Mouse (Mus musculus) spleen, adult 2 months (tissue): Measurements from ENCODE around the gene Ffar2. TPM values are rescaled to one million over a fixed set of nuclear protein-coding genes. Genes with fewer than 3 reads are reported as not detected.

Experiments
- DNase-seq, 2 experiments: peaks; one replicate each; pipeline versions ENCODE4 v3.0.0 to v3.0.0-alpha.2; 2012 to 2021; ENCODE audit warnings: low spot score in 2 of 2, low read depth in 1 of 2
- H3K27ac ChIP-seq: fragments of 200-500 bp; 2 replicates; pipeline ENCODE4 v1.5.1; 2012; ENCODE audit warnings: low read length, inconsistent platforms; ENCODE audit not compliant: insufficient read depth
- H3K27me3 ChIP-seq: fragments of 200-500 bp; 2 replicates; pipeline ENCODE4 v1.6.1; 2012; ENCODE audit warnings: mild to moderate bottlenecking, moderate library complexity, low read length, inconsistent platforms; ENCODE audit not compliant: control insufficient read depth, insufficient read depth
- H3K36me3 ChIP-seq: fragments of 200-500 bp; 2 replicates; pipeline ENCODE4 v1.6.1; 2012; ENCODE audit warnings: mild to moderate bottlenecking, low read length, inconsistent platforms; ENCODE audit not compliant: control insufficient read depth, insufficient read depth
- H3K4me1 ChIP-seq: fragments of 200-500 bp; 2 replicates; pipeline ENCODE4 v1.6.1; 2011; ENCODE audit warnings: inconsistent platforms; ENCODE audit not compliant: control insufficient read depth, insufficient read depth, insufficient read length
- H3K4me3 ChIP-seq: fragments of 200-500 bp; 2 replicates; pipeline ENCODE4 v1.5.1; 2011; ENCODE audit warnings: mild to moderate bottlenecking, inconsistent platforms; ENCODE audit not compliant: insufficient read depth, insufficient read length; ENCODE audit errors: extremely low read depth
- CTCF ChIP-seq: fragments of 200-500 bp; IDR thresholded peaks from 2 replicates; pipeline ENCODE4 v1.5.1; 2011; ENCODE audit warnings: mild to moderate bottlenecking, inconsistent platforms; ENCODE audit not compliant: insufficient read depth, insufficient read length, insufficient replicate concordance; ENCODE audit errors: extremely low read depth
- POLR2A ChIP-seq: fragments of 200-500 bp; IDR thresholded peaks from 2 replicates; pipeline ENCODE4 v1.6.1; 2011; ENCODE audit warnings: low read depth, low read length, inconsistent platforms
- WGBS: fragments of 180-500 bp; shearing (Covaris S2); methylation state at CpG from one replicate; pipeline ENCODE4 v1.1.7; 2018; 5-methylcytosine and 5-hydroxymethylcytosine counted together
- polyA plus RNA-seq: library from polyadenylated mRNA; depleted of rRNA; stranded (reverse); fragments of >200 nt; gene quantifications from 2 replicates; pipeline ENCODE4 v1.2.3, GENCODE M21; 2012

The Ffar2 gene
- polyA plus RNA-seq, 1 experiment, result 19.2 TPM

- no peaks in the 10 kb centered on the region for H3K4me1 ChIP-seq
- H3K36me3 ChIP-seq, result no peaks in the 10 kb centered on the region
- no peak for DNase-seq
- TF ChIP-seq POLR2A (no peak), CTCF (no peak)
- no peak overlapping the region for H3K27ac ChIP-seq
- no peaks in the 10 kb centered on the region for H3K27me3 ChIP-seq
- 39% methylated on average over 9 of the region's 9 CpGs for WGBS
- H3K4me3 ChIP-seq, result no peak overlapping the region
These were observed 31.7 kb downstream of the Ffar2 start for GRCm38 (mm10) chr7:30791921-30792320.

- Histone ChIP-seq H3K4me1 (no peaks in the 10 kb centered on the region), H3K4me3 (no peak overlapping the region), H3K27me3 (no peaks in the 10 kb centered on the region), H3K36me3 (no peaks in the 10 kb centered on the region), H3K27ac (no peak overlapping the region)
- TF ChIP-seq POLR2A (no peak), CTCF (no peak)
- 84% methylated on average over 10 of the region's 10 CpGs for WGBS
- DNase-seq, result no peak
These were observed 33.4 kb downstream of the Ffar2 start for GRCm38 (mm10) chr7:30790141-30790540.

GRCm38 (mm10) chr7:30787377-30788022 lies 36.1 kb downstream of the Ffar2 start, which contains the start of gene Krtdap:
TSS of gene Krtdap (plus strand) at chr7:30787896.
- Histone ChIP-seq H3K27ac (no peak within 1 kb of the TSS), H3K27me3 (no peaks in the 10 kb centered on the region), H3K4me3 (no peak within 1 kb of the TSS), H3K36me3 (no peaks in the 10 kb centered on the region), H3K4me1 (no peaks in the 10 kb centered on the region)
- 77% methylated on average over 15 of the region's 15 CpGs for WGBS
- no peak for DNase-seq
- TF ChIP-seq CTCF, result no peak
- TF ChIP-seq POLR2A, result no peak

GRCm38 (mm10) chr7:30785721-30786546 lies 37.6 kb downstream of the Ffar2 start:
- Histone ChIP-seq H3K36me3 (no peaks in the 10 kb centered on the region), H3K27ac (no peak overlapping the region), H3K4me1 (no peaks in the 10 kb centered on the region), H3K4me3 (no peak overlapping the region), H3K27me3 (no peaks in the 10 kb centered on the region)
- WGBS, result 85% methylated on average over 13 of the region's 13 CpGs
- no peak for TF ChIP-seq POLR2A
- no peak for TF ChIP-seq CTCF
- DNase-seq, result no peak

- Histone ChIP-seq H3K27me3 (no peaks in the 10 kb centered on the region), H3K27ac (no peak overlapping the region), H3K4me3 (no peak overlapping the region), H3K36me3 (no peaks in the 10 kb centered on the region), H3K4me1 (no peaks in the 10 kb centered on the region)
- TF ChIP-seq POLR2A (no peak), CTCF (no peak)
- no peak for DNase-seq
- 80% methylated on average over 1 of the region's 1 CpGs for WGBS
These were observed 38.4 kb downstream of the Ffar2 start for GRCm38 (mm10) chr7:30785154-30785553.

- Histone ChIP-seq H3K36me3 (no peaks in the 10 kb centered on the region), H3K4me3 (no peak overlapping the region), H3K4me1 (no peaks in the 10 kb centered on the region), H3K27me3 (no peaks in the 10 kb centered on the region), H3K27ac (no peak overlapping the region)
- 88% methylated on average over 3 of the region's 3 CpGs for WGBS
- DNase-seq, result no peak
- no peak for TF ChIP-seq CTCF
- no peak for TF ChIP-seq POLR2A
These were observed 40.9 kb downstream of the Ffar2 start for GRCm38 (mm10) chr7:30782658-30783057.

- 53% methylated on average over 4 of the region's 4 CpGs for WGBS
- Histone ChIP-seq H3K27ac (no peak overlapping the region), H3K4me1 (no peaks in the 10 kb centered on the region), H3K27me3 (no peaks in the 10 kb centered on the region), H3K4me3 (no peak overlapping the region), H3K36me3 (no peaks in the 10 kb centered on the region)
- TF ChIP-seq CTCF (peak; percentile 71; the same call in 1 of the 2 replicates), POLR2A (no peak)
- peak in 1 of 2 experiments; percentile 10 for DNase-seq
These were observed 41.8 kb downstream of the Ffar2 start for GRCm38 (mm10) chr7:30781792-30782191.
